Comparison of ENCODE assay signal across 8 mouse cellular contexts in genomic region chr3:146851966-146852891, GRCm38 (mm10). TPM values are rescaled to one million over a fixed set of nuclear protein-coding genes. Genes with fewer than 3 reads are reported as not detected.
DNase-seq lines count a peak whose midpoint lies in the region; ATAC-seq and TF ChIP-seq lines count a peak whose summit lies in the region.

Gene Ttll7, plus strand, starts transcription at chr3:146852367.

- peak within 1 kb of the TSS; percentile 85 for H3K9ac ChIP-seq in hindbrain, embryonic 15.5 days
- H3K9ac ChIP-seq in lung, postnatal 0 days (replicated peaks; ENCODE audit: low read depth): peak within 1 kb of the TSS; percentile 75

- no peaks in the 10 kb centered on the region for H3K36me3 ChIP-seq in hindbrain, embryonic 15.5 days
- no peaks in the 10 kb centered on the region for H3K36me3 ChIP-seq in lung, postnatal 0 days (ENCODE audit: insufficient read depth, low read length)

- TF ChIP-seq CTCF in gastrocnemius, adult 2 months (IDR thresholded peaks at IDR 0.05): no peak
- no peak for TF ChIP-seq CTCF in lung, postnatal 0 days (IDR thresholded peaks at IDR 0.05)

- H3K4me3 ChIP-seq in gastrocnemius, adult 2 months: peak within 1 kb of the TSS; percentile 89
- peak within 1 kb of the TSS; percentile 88 for H3K4me3 ChIP-seq in hindbrain, embryonic 15.5 days
- H3K4me3 ChIP-seq in lung, postnatal 0 days (ENCODE audit: low read depth, low read length): peak within 1 kb of the TSS; percentile 62

- peak within 1 kb of the TSS; percentile 78 for H3K4me2 ChIP-seq in hindbrain, embryonic 15.5 days
- H3K4me2 ChIP-seq in lung, postnatal 0 days (replicated peaks; ENCODE audit: low read depth, low read length): peak within 1 kb of the TSS; percentile 62

- peak; percentile 97 for ATAC-seq in hindbrain, embryonic 15.5 days (ENCODE audit: low FRiP score, low read depth)
- ATAC-seq in lung, postnatal 0 days: peak; percentile 98
- ATAC-seq in inflammation-experienced regulatory T-cells, adult 6 months: no peak

- DNase-seq in adrenal gland, adult 8-10 months: peak; percentile 65
- peak; percentile 91 for DNase-seq in embryo, embryonic 10 days (ENCODE audit: low spot score)
- peak; percentile 91 for DNase-seq in gastrocnemius, adult 2 months
- peak; percentile 76 to 80 for DNase-seq in layer of hippocampus, postnatal 25 days (ENCODE audit: extremely low spot score in 1 of 2, low spot score in 1 of 2)
- DNase-seq in lung, postnatal 0 days (ENCODE audit: low spot score): peak; percentile 92
- peak; percentile 85 for DNase-seq in retina, embryonic 14.5 days (ENCODE audit: low spot score)

- intact Hi-C loops in gastrocnemius, adult 2 months (cut with DNase I): loop anchor here (2.0 kb wide), 2 partner anchors 39 to 45 kb away; partner anchors contain the start of gene Prkacb

- no peaks in the 10 kb centered on the region for H3K9me3 ChIP-seq in hindbrain, embryonic 15.5 days
- H3K9me3 ChIP-seq in lung, postnatal 0 days (ENCODE audit: low read length): no peaks in the 10 kb centered on the region

- peaks cover 26% of the 10 kb centered on the region for H3K4me1 ChIP-seq in hindbrain, embryonic 15.5 days (replicated peaks)
- H3K4me1 ChIP-seq in lung, postnatal 0 days (ENCODE audit: insufficient read depth, low read depth, low read length): no peaks in the 10 kb centered on the region

- no peaks in the 10 kb centered on the region for H3K27me3 ChIP-seq in hindbrain, embryonic 15.5 days
- no peaks in the 10 kb centered on the region for H3K27me3 ChIP-seq in lung, postnatal 0 days (replicated peaks; ENCODE audit: insufficient read depth, low read length)

- H3K27ac ChIP-seq in gastrocnemius, adult 2 months: peak within 1 kb of the TSS; percentile 93
- H3K27ac ChIP-seq in hindbrain, embryonic 15.5 days (replicated peaks): peak within 1 kb of the TSS; percentile 73
- peak within 1 kb of the TSS; percentile 66 for H3K27ac ChIP-seq in lung, postnatal 0 days (ENCODE audit: low read length)

- WGBS in hindbrain, embryonic 15.5 days: under 1% methylated on average over 34 of the region's 36 CpGs
- WGBS in lung, postnatal 0 days: 0% methylated on average over 33 of the region's 36 CpGs

- peak; percentile 53; the same call in 1 of the 2 replicates for TF ChIP-seq EP300 in lung, postnatal 0 days (IDR thresholded peaks at IDR 0.05)

RNA-seq across cellular contexts. Expression of gene Ttll7, which starts in this region (rescaled TPM):
- total RNA-seq in adrenal gland, adult 8-10 months (2022): 10 to 100 TPM in 2 of 4 experiments, 1 to 10 TPM in 2; 6.1 to 15.7 (median 10.0) TPM
- total RNA-seq in gastrocnemius, adult 2 months (2021): 100 to 1,000 TPM in 1 of 2 experiments, 10 to 100 TPM in 1; 63.7 to 165 TPM
- polyA plus RNA-seq in hindbrain, embryonic 15.5 days (2015; fragmentation: Nextera tagmentation; extraction: Ambion mirVana): 8.5 and 8.7 TPM in 2 replicates
- 100 to 1,000 TPM; 133 to 138 TPM for total RNA-seq in layer of hippocampus, postnatal 25 days (2021)
- 11.9 and 12.4 TPM in 2 replicates for polyA plus RNA-seq in lung, postnatal 0 days (2015; fragmentation: Nextera tagmentation; extraction: Ambion mirVana)
- not detected for polyA plus RNA-seq in inflammation-experienced regulatory T-cells, adult 6 months (2017; shearing (Covaris generic))
